Mouse (Mus musculus) C3H10T1/2 (cell line): ENCODE results near the gene Obscn. TPM values are rescaled to one million over a fixed set of nuclear protein-coding genes. Genes with fewer than 3 reads are reported as not detected.

ENCODE experiments used
- polyA plus RNA-seq, 2 experiments: library from polyadenylated mRNA; unstranded; fragments of >200 nt; fragmentation: generic; extraction: Trizol; gene quantifications; one replicate each; pipeline ENCODE4 v1.2.1; 2012; ENCODE audit warnings: missing spikeins in 2 of 2

The Obscn gene
- polyA plus RNA-seq, result under 1 TPM; 0.01 to 0.12 TPM

DNA sequence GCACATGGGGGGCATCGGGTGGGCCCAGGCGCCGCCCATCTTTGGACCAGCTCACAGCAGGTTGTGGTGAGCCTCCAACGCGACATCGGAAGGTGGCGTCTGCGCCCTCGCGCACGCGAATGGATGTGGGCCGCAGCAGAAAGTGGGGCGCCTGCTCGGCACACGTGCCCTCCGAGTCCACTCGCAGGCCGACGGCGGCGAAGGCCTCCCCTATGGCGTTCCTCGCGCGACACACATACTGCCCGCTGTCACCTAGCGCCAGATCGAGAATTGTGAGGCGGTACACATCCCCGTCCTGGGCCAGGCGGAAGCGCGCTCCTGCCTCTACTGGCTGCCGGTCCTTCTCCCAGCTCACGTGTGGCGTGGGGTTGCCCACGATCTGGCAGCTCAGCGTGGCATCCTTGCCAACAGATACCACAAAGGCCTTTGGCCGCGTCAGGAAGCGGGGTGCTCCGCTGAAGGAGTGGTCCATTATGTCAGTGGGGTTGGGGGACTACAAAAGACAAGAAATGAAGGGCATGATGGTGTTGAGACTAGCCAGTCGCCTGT lies at the start of gene Obscn:
Obscn (minus strand) TSS at position 499 of the 549 bp plus-strand sequence.

DNA sequence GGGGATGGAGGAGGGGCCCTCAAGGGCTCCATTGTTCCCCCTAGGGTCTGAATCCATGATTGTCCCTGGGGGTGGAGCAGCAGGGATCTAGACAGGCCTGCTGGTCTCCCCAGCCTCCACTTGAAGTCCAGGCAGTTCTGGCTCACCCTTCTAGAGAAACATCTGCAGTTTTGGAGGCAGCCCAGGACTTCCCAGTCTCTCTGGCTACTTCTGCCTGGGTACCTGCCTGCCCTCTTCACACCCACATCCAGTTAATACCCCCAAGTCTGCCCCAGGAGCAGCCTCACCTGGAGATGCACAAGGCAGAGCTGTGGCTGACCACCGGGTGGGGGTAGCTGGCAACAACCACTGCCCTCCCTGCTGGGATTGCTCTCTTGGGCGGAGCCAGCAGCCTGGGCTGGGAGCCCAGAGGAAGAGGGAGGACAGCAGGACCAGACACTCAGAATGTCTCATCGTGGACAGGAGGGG lies 46.7 kb upstream of the Obscn start, which contains the start of gene Gjc2:
Gjc2 (minus strand) TSS at position 350 of the 468 bp plus-strand sequence.

DNA sequence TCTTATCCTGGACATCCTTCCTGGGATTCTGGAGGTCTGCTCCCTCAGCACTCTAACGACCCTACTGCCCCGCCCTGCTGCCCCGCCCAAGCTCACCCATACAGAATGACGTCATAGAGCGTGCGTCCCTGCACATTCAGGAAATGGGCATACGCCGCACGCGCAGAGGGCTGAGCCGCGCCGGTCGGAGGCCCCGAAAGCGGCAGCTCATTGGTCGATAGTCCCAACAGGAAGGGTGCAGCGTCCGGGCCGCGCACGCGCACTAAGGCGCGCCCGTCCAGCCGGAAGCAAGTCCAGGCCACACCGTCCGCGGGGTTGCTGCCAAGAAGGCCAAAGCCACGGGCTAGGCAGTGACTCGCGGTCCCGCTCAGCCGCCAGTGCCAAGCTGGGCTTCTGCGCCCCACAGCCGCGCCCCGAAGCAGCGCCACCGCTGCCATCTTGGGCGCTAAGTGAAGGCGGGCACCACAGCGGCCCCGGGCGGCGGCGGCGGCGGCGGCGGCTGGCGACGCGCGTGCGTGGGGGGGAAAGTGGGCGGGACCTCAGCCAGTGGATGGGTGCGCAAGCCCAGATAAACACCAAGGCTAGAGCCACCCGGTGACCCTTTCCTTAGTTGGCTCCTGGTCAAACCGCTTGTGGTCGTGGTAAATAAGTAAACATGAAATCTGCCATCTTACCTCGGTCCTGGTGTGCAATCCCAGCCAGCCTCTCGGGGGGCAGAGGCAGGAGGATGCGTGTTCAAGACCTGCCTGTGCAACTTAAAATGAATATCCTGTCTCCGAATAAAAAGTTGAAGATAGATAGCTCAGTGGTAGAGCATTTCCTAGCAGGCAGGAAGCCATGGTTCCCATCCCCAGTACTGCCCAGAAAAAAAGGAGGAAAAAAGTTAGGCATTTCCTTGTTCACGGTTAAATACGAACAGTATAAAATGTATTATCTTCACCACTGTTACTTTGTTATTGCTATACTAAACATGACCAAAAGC lies 27.3 kb upstream of the Obscn start, which contains the start of gene Iba57:
Iba57 (minus strand) TSS at position 485 of the 982 bp plus-strand sequence.

DNA sequence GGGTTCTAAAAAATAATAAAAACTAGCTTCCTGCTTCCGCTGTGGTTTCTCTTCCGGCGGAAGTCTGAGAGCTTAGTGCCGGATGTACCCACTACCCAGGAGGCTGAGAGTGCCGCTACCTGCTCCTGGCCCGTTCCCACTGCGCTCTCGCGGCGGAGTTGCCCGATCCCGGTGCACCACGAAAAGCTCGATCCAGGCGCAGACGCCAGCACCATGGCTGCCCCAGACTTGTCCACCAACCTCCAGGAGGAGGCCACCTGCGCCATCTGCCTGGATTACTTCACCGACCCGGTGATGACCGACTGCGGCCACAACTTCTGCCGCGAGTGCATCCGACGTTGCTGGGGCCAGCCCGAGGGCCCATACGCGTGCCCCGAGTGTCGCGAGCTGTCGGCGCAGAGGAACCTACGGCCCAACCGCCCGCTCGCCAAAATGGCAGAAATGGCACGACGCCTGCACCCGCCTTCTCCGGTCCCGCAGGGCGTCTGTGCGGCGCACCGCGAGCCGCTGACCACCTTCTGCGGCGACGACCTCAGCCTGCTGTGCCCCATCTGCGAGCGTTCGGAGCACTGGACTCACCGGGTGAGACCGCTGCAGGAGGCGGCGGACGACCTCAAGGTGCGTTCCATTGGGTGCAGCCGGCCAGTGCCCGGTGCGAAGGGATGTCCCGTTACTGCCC lies 158.0 kb downstream of the Obscn start, which contains the start of gene Trim11:
Trim11 (plus strand) TSS at position 67 of the 679 bp plus-strand sequence.

DNA sequence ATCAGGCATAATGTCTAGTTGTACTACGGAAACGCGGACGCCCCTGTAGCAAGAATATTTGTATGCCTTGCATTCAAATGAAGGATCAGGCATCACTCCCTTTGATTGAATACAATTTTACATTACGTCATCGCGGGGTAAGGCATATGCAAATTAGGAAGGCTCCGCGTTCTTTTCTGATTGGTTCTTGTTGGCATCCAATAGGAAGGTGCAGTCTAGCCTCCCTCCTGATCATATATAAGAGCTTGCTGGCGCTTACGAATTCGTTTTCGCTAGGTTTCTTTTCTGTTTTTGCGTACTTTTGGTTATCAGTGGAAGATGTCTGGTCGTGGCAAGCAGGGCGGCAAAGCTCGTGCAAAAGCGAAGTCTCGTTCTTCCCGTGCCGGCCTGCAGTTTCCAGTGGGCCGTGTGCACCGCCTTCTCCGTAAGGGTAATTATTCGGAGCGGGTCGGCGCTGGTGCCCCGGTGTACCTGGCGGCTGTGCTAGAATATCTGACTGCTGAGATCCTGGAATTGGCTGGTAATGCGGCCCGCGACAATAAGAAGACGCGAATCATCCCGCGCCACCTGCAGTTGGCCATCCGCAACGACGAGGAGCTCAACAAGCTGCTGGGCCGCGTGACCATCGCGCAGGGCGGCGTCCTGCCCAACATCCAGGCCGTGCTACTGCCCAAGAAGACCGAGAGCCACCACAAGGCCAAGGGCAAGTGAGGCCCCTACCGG lies 181.6 kb downstream of the Obscn start, which contains the start of the genes Hist3h2a and Trim17:
Hist3h2a (plus strand) TSS at position 266 of the 723 bp plus-strand sequence.
Trim17 (plus strand) TSS at position 266 of the 723 bp plus-strand sequence.

DNA sequence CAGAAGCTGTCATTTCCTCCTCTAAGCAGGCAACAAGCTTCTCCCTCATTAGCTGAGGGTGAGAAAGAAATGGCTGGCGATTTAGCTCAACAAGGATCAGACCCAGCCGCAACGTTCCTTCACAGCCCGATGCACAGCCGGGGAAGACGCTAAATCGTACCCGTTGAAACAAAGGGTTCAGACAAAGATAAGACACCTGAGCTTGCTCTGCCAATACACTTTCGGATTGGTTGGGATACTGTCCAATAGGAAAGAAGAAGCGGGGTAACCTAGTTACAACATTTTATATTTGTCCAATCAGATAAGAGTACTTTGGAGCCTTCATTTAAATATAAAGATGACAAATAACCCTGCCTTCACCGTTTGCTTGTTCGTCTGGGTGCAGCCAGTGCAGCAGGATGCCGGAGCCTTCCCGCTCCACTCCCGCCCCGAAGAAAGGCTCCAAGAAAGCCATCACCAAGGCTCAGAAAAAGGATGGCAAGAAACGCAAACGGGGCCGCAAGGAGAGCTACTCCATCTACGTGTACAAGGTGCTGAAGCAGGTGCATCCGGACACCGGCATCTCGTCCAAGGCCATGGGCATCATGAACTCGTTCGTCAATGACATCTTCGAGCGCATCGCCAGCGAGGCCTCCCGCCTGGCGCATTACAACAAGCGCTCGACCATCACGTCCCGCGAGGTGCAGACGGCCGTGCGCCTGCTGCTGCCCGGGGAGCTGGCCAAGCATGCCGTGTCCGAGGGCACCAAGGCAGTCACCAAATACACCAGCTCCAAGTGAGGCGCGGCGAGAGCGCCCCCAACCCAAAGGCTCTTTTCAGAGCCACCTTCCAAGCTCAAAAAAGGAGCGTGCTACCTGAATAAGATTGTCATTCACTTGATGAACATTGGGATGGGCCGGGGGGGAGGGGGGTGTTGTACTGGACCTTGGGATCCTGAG lies 187.4 kb downstream of the Obscn start, which contains the start of gene Hist3h2ba:
Hist3h2ba (plus strand) TSS at position 379 of the 938 bp plus-strand sequence.

Other genes starting within 250 kb of the Obscn start
- gene Zfp39, start 232.2 kb downstream of the Obscn start, polyA plus RNA-seq, result 1 to 10 TPM in 1 of 2 experiments, under 1 TPM in 1; 0.09 to 1.9 TPM
- not detected for gene Btnl10, start 218.5 kb downstream of the Obscn start, polyA plus RNA-seq
- gene Rnf187, start 197.5 kb downstream of the Obscn start, polyA plus RNA-seq, result 100 to 1,000 TPM; 296 to 362 TPM
- gene Hist3h2ba, start 187.5 kb downstream of the Obscn start, polyA plus RNA-seq, result under 1 TPM; 0.05 to 0.38 TPM
- gene Hist3h2a, start 181.7 kb downstream of the Obscn start, polyA plus RNA-seq, result 10 to 100 TPM in 1 of 2 experiments, 1 to 10 TPM in 1; 3.7 to 31.0 TPM
- under 1 TPM; 0.05 to 0.61 TPM for gene Trim17, start 181.7 kb downstream of the Obscn start, polyA plus RNA-seq
- 10 to 100 TPM in 1 of 2 experiments, 1 to 10 TPM in 1; 6.5 to 24.8 TPM for gene Trim11, start 158.3 kb downstream of the Obscn start, polyA plus RNA-seq
- gene Iba57, start 27.3 kb upstream of the Obscn start, polyA plus RNA-seq, result 1 to 10 TPM; 2.6 to 3.3 TPM
- under 1 TPM in 1 of 2 experiments, not detected in 1; 0.25 TPM for gene Gjc2, start 46.8 kb upstream of the Obscn start, polyA plus RNA-seq
- gene Guk1, start 55.8 kb upstream of the Obscn start, polyA plus RNA-seq, result 100 to 1,000 TPM; 116 to 118 TPM
- gene Mrpl55, start 66.1 kb upstream of the Obscn start, polyA plus RNA-seq, result 10 to 100 TPM; 36.2 to 41.8 TPM
- 10 to 100 TPM; 30.8 to 43.7 TPM for gene 2310033P09Rik, start 71.9 kb upstream of the Obscn start, polyA plus RNA-seq
- gene Arf1, start 91.9 kb upstream of the Obscn start, polyA plus RNA-seq, result 100 to 1,000 TPM; 232 to 474 TPM
- not detected for gene Wnt3a, start 154.3 kb upstream of the Obscn start, polyA plus RNA-seq
- under 1 TPM; 0.29 to 0.68 TPM for gene Wnt9a, start 170.5 kb upstream of the Obscn start, polyA plus RNA-seq
- under 1 TPM in 1 of 2 experiments, not detected in 1; 0.04 TPM for gene Prss38, start 239.3 kb upstream of the Obscn start, polyA plus RNA-seq